Mouse (Mus musculus): ENCODE data around the gene Acp4.
A peak's percentile ranks its signal among the peaks of the same experiment; 100 is the strongest.
"Not testable (repeated sequence)": the region's sequence is repeated elsewhere in the genome, so short reads cannot be mapped to it uniquely, and the experiment has no call there.

Acp4 gene

DNA sequence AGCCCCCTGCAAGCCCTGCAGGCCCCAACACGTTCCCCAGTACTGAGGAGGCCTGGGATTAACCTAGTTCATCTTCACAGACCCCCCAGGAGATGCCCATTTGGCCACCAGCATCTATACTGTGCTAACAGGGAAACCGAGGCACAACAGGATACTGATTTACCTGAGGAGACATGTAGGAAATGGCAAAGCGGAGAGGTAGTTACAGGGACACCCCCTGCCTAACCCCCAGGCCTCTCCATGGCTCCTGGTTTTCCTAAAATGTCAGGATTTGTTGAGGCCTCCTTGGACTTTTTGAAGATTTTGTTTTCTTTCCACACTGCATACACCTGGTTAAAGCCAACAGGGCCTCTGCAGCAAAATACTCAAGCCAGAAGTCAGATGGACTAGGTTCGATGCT lies at the start of gene Acp4:
Gene Acp4, minus strand, starts transcription at position 101 of the 400 bp plus-strand sequence.
- DNase-seq (ENCODE audit: low spot score in 2 of 2) = no peak

GRCm38 (mm10) chr7:44306516-44307240 lies 49.5 kb upstream of the Acp4 start, which contains the start of gene Clec11a:
TSS of gene Clec11a (minus strand) at chr7:44306902.
- DNase-seq (ENCODE audit: low spot score in 2 of 2) = no peak

GRCm38 (mm10) chr7:44305686-44306085 lies 48.5 kb upstream of the Acp4 start:
- no peak for DNase-seq (ENCODE audit: low spot score in 2 of 2)

- peak; percentile 93 to 95 for DNase-seq (ENCODE audit: low spot score in 2 of 2)
Observed at GRCm38 (mm10) chr7:44304775-44305641, 47.8 kb upstream of the Acp4 start.

GRCm38 (mm10) chr7:44304463-44304774 lies 47.2 kb upstream of the Acp4 start:
- no peak for DNase-seq (ENCODE audit: low spot score in 2 of 2)

GRCm38 (mm10) chr7:44303346-44304340 lies 46.5 kb upstream of the Acp4 start:
- no peak for DNase-seq (ENCODE audit: low spot score in 2 of 2)

- DNase-seq (ENCODE audit: low spot score in 2 of 2) = not testable (repeated sequence)
Observed at GRCm38 (mm10) chr7:44297501-44297900, 40.3 kb upstream of the Acp4 start.

GRCm38 (mm10) chr7:44291418-44291817 lies 34.2 kb upstream of the Acp4 start:
- no peak for DNase-seq (ENCODE audit: low spot score in 2 of 2)

- DNase-seq (ENCODE audit: low spot score in 2 of 2) = no peak
Observed at GRCm38 (mm10) chr7:44290986-44291385, 33.8 kb upstream of the Acp4 start.

GRCm38 (mm10) chr7:44287760-44288159 lies 30.6 kb upstream of the Acp4 start:
- no peak for DNase-seq (ENCODE audit: low spot score in 2 of 2)

DNA sequence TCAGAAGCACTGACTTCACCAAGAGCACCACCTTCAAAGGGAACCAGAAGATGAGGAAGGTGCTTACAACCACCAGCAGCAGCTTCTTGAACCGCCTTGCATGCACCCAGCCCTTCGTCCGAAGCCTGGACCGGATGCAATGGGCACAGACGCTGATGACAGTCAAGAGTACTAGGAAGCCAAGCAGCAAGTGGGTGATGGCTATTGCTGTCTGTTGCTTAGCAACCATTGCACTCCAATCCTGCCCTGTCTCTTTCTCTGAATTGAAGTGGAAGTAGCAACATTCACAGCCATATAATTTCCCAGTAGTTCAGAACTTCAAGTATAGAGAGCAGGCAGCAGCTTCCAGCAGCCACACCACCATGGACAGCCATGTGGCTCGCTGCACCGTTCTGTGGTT lies 24.4 kb upstream of the Acp4 start:
- no peak for DNase-seq (ENCODE audit: low spot score in 2 of 2)

DNA sequence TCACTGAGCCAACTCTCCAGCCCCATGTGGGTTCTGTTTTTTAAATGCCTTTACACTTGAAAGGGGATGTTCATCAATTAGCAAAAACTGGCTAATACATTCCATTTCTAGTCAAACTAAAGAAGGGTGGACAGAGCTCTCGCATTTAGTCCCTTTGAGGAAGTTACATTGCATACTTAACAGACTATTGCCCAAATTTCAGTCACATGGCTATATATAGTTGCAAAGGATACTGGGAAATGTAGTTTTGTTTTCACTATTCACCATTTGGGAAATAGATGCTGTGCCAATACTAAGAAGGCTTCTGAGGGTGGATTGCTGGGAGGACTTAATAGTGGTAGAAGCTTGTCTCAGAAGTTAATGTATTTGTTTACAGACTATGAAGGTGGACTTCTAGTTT lies 23.8 kb upstream of the Acp4 start:
- no peak for DNase-seq (ENCODE audit: low spot score in 2 of 2)

DNA sequence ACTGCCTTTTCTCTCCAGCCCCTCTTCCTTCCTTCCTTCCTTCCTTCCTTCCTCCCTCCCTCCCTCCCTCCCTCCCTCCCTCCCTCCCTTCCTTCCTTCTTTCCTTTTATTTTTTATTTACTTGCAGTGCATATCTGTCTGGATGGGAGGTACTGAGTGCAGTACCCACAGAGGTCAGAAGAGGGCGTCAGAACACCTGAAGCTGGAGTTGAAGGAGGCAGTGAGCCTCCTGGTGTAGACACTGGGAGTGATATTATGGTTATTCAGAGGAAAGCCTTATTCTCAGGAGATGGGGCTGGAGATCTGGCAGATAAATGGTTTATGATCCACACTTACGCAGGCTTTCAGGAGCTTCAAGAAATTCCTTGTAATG lies 20.1 kb upstream of the Acp4 start:
- peak in 1 of 2 experiments; percentile 53 for DNase-seq (ENCODE audit: low spot score in 2 of 2)

- no peak for DNase-seq (ENCODE audit: low spot score in 2 of 2)
Observed at GRCm38 (mm10) chr7:44276461-44277249, 19.5 kb upstream of the Acp4 start.

DNA sequence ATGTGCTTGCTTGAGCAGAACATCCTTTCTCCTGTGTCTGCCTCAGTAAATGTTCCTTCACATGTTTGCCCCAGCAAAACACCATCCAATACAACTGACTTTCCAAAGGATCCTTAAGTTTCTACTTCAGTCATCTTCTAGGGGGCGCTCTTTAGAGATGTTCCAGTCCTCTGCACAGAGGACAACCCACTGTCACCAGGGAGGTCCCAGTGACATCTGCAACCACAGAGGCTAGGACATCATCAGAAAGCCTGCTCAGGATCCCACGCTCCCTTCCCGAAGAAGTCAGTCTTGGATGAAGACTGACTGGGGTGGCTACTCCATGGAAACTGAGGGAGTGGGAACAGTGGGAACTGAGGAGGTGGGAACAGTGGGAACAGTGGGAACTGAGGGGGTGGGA lies 18.4 kb upstream of the Acp4 start:
- no peak for DNase-seq (ENCODE audit: low spot score in 2 of 2)

DNA sequence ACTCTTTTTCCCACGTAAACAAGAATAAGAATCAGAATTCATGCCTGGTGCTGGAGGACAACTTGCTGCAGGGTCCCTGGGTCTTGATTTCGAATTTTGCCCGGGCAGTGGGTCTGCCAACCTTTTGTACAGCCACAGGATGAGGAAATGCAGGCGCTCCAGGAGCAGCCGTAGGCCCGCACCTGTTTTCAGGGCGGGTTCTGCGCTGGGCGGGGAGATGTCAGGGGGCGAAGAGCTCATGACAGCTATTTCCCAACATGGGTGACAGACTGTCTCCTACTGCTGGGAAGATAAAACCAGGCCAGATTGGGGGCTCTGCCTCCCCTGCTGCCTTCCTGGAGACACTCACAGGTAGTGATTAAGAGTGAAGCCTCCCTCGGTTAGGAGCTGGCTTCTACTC lies 16.9 kb upstream of the Acp4 start:
- no peak for DNase-seq (ENCODE audit: low spot score in 2 of 2)

DNA sequence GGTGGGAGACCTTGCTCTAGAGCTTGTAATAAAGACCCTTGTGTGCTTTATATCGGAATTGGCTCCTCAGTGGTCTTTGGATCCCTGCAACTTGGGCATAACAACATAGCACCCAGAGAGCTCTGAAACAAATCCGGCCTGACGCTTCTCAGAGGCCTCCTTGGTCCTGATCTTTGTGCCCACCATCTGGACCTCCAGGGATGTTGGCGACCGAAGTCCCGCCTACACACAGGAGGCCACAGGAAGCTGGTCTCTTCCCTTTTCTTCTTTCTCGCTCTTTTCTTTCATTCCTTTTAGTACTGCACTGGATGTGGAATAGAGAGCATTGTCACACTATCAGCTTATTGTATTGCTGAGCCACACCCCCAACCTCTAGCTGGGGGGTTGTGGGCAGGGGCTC lies 16.3 kb upstream of the Acp4 start:
- no peak for DNase-seq (ENCODE audit: low spot score in 2 of 2)

DNA sequence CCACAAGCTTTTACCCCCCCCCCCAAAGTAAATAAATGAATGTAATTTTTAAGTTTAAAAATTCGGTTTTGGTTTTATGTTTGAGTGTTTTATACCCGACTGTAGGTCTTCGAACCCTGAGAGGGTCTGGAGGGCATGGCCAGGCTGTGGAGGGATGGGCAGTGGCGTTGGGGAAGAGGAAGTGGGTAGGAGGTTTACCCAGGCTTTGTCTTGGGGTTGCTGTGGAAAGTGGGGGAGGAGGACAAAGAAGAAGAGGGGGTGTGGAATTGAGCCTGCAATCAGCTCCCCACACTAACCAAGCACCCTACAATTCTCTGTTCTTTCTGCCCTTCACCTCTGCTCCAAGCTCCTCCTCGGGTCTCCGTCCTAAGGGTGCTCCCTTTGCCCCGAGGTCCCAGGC lies 15.4 kb upstream of the Acp4 start:
- no peak for DNase-seq (ENCODE audit: low spot score in 2 of 2)

DNA sequence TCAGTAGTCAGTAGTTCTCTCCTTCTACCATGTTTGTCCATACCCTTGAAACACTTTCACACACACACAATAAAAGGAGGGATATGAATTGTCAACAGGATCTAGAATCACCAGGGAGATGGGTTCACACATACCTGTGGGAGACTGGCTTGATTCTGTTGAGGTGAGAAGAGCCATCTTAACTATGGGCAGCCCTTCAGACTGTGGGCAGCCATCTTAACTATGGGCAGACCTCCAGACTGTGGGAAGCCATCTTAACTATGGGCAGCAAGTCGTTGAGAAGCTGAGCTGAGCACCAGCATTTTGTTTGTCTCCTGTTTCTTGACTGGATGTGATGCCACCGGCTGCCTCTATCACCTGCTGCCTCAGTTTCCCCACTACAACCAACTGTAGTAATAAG lies 14.1 kb upstream of the Acp4 start:
- no peak for DNase-seq (ENCODE audit: low spot score in 2 of 2)

- DNase-seq (ENCODE audit: low spot score in 2 of 2) = no peak
Observed at GRCm38 (mm10) chr7:44269397-44269796, 12.2 kb upstream of the Acp4 start.

GRCm38 (mm10) chr7:44268117-44268516 lies 10.9 kb upstream of the Acp4 start:
- DNase-seq (ENCODE audit: low spot score in 2 of 2) = no peak

Data from cerebellum, postnatal 4 days (tissue).